Mouse (Mus musculus) intestine, embryonic 14.5 days (tissue): ENCODE data around the gene Il6ra. TPM values are rescaled to one million over a fixed set of nuclear protein-coding genes. Genes with fewer than 3 reads are reported as not detected.
A peak's percentile ranks its signal among the peaks of the same experiment; 100 is the strongest.

Experiments
- ATAC-seq: fragments of 200-750 bp; cut with Nextera tagmentation; replicated peaks from 2 replicates; pipeline ENCODE4 v1.8.0; 2017; ENCODE audit warnings: low read depth, moderate number of reproducible peaks, moderate TSS enrichment, moderate library complexity; ENCODE audit not compliant: low FRiP score, low TSS enrichment
- DNase-seq: peaks from one replicate; pipeline ENCODE4 v3.0.0-alpha.2; 2018; ENCODE audit warnings: low spot score
- H3K27ac ChIP-seq: fragments of 300-500 bp; sonication (generic); 2 replicates; pipeline ENCODE4 v1.5.1; 2014; ENCODE audit warnings: low read depth, mild to moderate bottlenecking, control low read depth
- H3K27me3 ChIP-seq: fragments of 300-500 bp; sonication (generic); replicated peaks from 2 replicates; pipeline ENCODE4 v1.6.1; 2014; ENCODE audit warnings: low read length, control low read depth; ENCODE audit not compliant: control insufficient read depth, insufficient read depth
- H3K36me3 ChIP-seq: fragments of 300-500 bp; sonication (generic); 2 replicates; pipeline ENCODE4 v1.6.1; 2014; ENCODE audit warnings: low read length, control low read depth; ENCODE audit not compliant: control insufficient read depth, insufficient read depth
- H3K4me1 ChIP-seq: fragments of 300-500 bp; sonication (generic); replicated peaks from 2 replicates; pipeline ENCODE4 v1.6.1; 2014; ENCODE audit warnings: low read length, control low read depth, mixed read lengths; ENCODE audit not compliant: control insufficient read depth, insufficient read depth
- H3K4me2 ChIP-seq: fragments of 300-500 bp; sonication (generic); 2 replicates; pipeline ENCODE4 v1.6.1; 2014; ENCODE audit warnings: low read length
- H3K4me3 ChIP-seq: fragments of 300-500 bp; sonication (generic); 2 replicates; pipeline ENCODE4 v1.5.1; 2014; ENCODE audit warnings: low read depth, low read length, control low read depth, mixed read lengths
- H3K9ac ChIP-seq: fragments of 300-500 bp; sonication (generic); 2 replicates; pipeline ENCODE4 v1.6.1; 2014; ENCODE audit warnings: mild to moderate bottlenecking, low read length
- H3K9me3 ChIP-seq: fragments of 300-500 bp; sonication (generic); 2 replicates; pipeline ENCODE4 v1.6.1; 2016; ENCODE audit warnings: low read length, control low read depth; ENCODE audit not compliant: control insufficient read depth
- WGBS: fragments of 180-500 bp; shearing (Covaris S2); extraction: QIAGEN DNeasy Blood & Tissue Kit; methylation state at CpG from one replicate; pipeline ENCODE4 v1.1.7; 2014; 5-methylcytosine and 5-hydroxymethylcytosine counted together
- polyA plus RNA-seq: library from polyadenylated mRNA; unstranded; fragments of >200 nt; fragmentation: Nextera tagmentation; extraction: Ambion mirVana; gene quantifications from 2 replicates; pipeline ENCODE4 v1.2.1, GENCODE M21; 2014

Gene Il6ra
- 1.5 and 1.6 TPM in 2 replicates for polyA plus RNA-seq

- H3K9me3 ChIP-seq, result no peaks in the 10 kb centered on the region
- H3K4me3 ChIP-seq, result peak within 1 kb of the TSS; percentile 49
- H3K36me3 ChIP-seq, result no peaks in the 10 kb centered on the region
- H3K9ac ChIP-seq, result peak within 1 kb of the TSS; percentile 50
- 1% methylated on average over 68 of the region's 75 CpGs for WGBS
- H3K4me2 ChIP-seq, result peak within 1 kb of the TSS; percentile 80
- peak; percentile 87 for ATAC-seq
- peaks cover 15% of the 10 kb centered on the region for H3K27me3 ChIP-seq
- no peak within 1 kb of the TSS; the same call in 1 of the 2 replicates for H3K27ac ChIP-seq
- DNase-seq, result peak; percentile 83
- peaks cover 2% of the 10 kb centered on the region; the same call in 1 of the 2 replicates for H3K4me1 ChIP-seq
Measured at GRCm38 (mm10) chr3:89912543-89913391, at the start of gene Il6ra. Gene Il6ra (minus strand): TSS chr3:89913196.

- Histone ChIP-seq H3K36me3 (peaks cover 12% of the 10 kb centered on the region), H3K9me3 (no peaks in the 10 kb centered on the region), H3K9ac (peak overlapping the region; percentile 85), H3K4me1 (peaks cover 32% of the 10 kb centered on the region), H3K4me3 (peak overlapping the region; percentile 85), H3K4me2 (peak overlapping the region; percentile 91), H3K27ac (peak overlapping the region; percentile 94), H3K27me3 (no peaks in the 10 kb centered on the region)
- DNase-seq (peak; percentile 57), ATAC-seq (no peak)
- 5% methylated on average over 14 of the region's 14 CpGs for WGBS
Measured at GRCm38 (mm10) chr3:89962059-89962750, 49.2 kb upstream of the Il6ra start.

GRCm38 (mm10) chr3:89961436-89961835, 48.4 kb upstream of the Il6ra start:
- Histone ChIP-seq H3K9ac (no peak overlapping the region), H3K27ac (0 out of 2 replicates have a peak overlapping the region, but pooled peaks have one; percentile 94), H3K4me3 (0 out of 2 replicates have a peak overlapping the region, but pooled peaks have one; percentile 85), H3K4me2 (peak overlapping the region; percentile 91), H3K27me3 (no peaks in the 10 kb centered on the region), H3K4me1 (peaks cover 32% of the 10 kb centered on the region), H3K36me3 (peaks cover 20% of the 10 kb centered on the region), H3K9me3 (no peaks in the 10 kb centered on the region)
- ATAC-seq (no peak), DNase-seq (no peak)
- WGBS, result 60% methylated on average over 4 of the region's 4 CpGs

GRCm38 (mm10) chr3:89960469-89960868, 47.5 kb upstream of the Il6ra start:
- no peaks in the 10 kb centered on the region for H3K9me3 ChIP-seq
- ATAC-seq, result peak; percentile 85
- H3K27me3 ChIP-seq, result no peaks in the 10 kb centered on the region
- peak overlapping the region; percentile 44 for H3K9ac ChIP-seq
- no peak overlapping the region for H3K27ac ChIP-seq
- peaks cover 29% of the 10 kb centered on the region for H3K36me3 ChIP-seq
- DNase-seq, result peak; percentile 89
- H3K4me2 ChIP-seq, result peak overlapping the region; percentile 91
- H3K4me3 ChIP-seq, result peak overlapping the region; percentile 48
- H3K4me1 ChIP-seq, result peaks cover 32% of the 10 kb centered on the region
- WGBS, result under 1% methylated on average over 30 of the region's 30 CpGs

- 82% methylated on average over 4 of the region's 4 CpGs for WGBS
Measured at GRCm38 (mm10) chr3:89959435-89959834, 46.4 kb upstream of the Il6ra start.

GRCm38 (mm10) chr3:89957880-89958279, 44.9 kb upstream of the Il6ra start:
- Histone ChIP-seq H3K4me2 (no peak overlapping the region), H3K4me1 (peaks cover 25% of the 10 kb centered on the region), H3K9me3 (no peaks in the 10 kb centered on the region), H3K27me3 (no peaks in the 10 kb centered on the region), H3K36me3 (peaks cover 49% of the 10 kb centered on the region), H3K9ac (no peak overlapping the region), H3K4me3 (no peak overlapping the region), H3K27ac (no peak overlapping the region)
- DNase-seq (no peak), ATAC-seq (no peak)
- WGBS, result 95% methylated on average over 9 of the region's 9 CpGs

More at GRCm38 (mm10) chr3:89959435-89959834, 46.4 kb upstream of the Il6ra start:
- DNase-seq (no peak), ATAC-seq (no peak)
- no peak overlapping the region for H3K27ac ChIP-seq
- H3K9ac ChIP-seq, result no peak overlapping the region
- H3K4me2 ChIP-seq, result no peak overlapping the region
- H3K9me3 ChIP-seq, result no peaks in the 10 kb centered on the region
- peaks cover 37% of the 10 kb centered on the region for H3K36me3 ChIP-seq
- H3K4me1 ChIP-seq, result peaks cover 26% of the 10 kb centered on the region
- H3K4me3 ChIP-seq, result no peak overlapping the region
- H3K27me3 ChIP-seq, result no peaks in the 10 kb centered on the region

- no peak for DNase-seq
- peaks cover 64% of the 10 kb centered on the region for H3K36me3 ChIP-seq
- no peaks in the 10 kb centered on the region for H3K27me3 ChIP-seq
- no peaks in the 10 kb centered on the region for H3K9me3 ChIP-seq
- H3K27ac ChIP-seq, result no peak overlapping the region
- peaks cover 14% of the 10 kb centered on the region for H3K4me1 ChIP-seq
- no peak overlapping the region for H3K9ac ChIP-seq
- 89% methylated on average over 7 of the region's 7 CpGs for WGBS
- no peak overlapping the region for H3K4me2 ChIP-seq
- no peak overlapping the region for H3K4me3 ChIP-seq
- ATAC-seq, result no peak
Measured at GRCm38 (mm10) chr3:89956177-89956971, 43.4 kb upstream of the Il6ra start.

GRCm38 (mm10) chr3:89953420-89953819, 40.4 kb upstream of the Il6ra start:
- Histone ChIP-seq H3K27ac (no peak overlapping the region), H3K9ac (no peak overlapping the region), H3K36me3 (peaks cover 93% of the 10 kb centered on the region), H3K9me3 (no peaks in the 10 kb centered on the region), H3K4me2 (no peak overlapping the region), H3K4me1 (no peaks in the 10 kb centered on the region), H3K4me3 (no peak overlapping the region), H3K27me3 (no peaks in the 10 kb centered on the region)
- ATAC-seq, result no peak
- WGBS, result 2% methylated on average over 4 of the region's 4 CpGs
- DNase-seq, result peak; percentile 91
